Mouse (Mus musculus): ENCODE data around the gene Vwa3b.

GRCm38 (mm10) chr1:37022704-37023103 is 3.7 kb upstream of the Vwa3b start:
- TF ChIP-seq POLR2A (IDR thresholded peaks at IDR 0.05; ENCODE audit: low read depth, low read length) = no peak
- TF ChIP-seq CTCF (conservative IDR thresholded peaks at IDR 0.05; ENCODE audit: insufficient read depth, insufficient read length, low read depth, low read length) = no peak

Measured in kidney, adult 2 months (tissue).